Mouse (Mus musculus): ENCODE results near the gene Hfe.

- TF ChIP-seq CTCF (IDR thresholded peaks at IDR 0.05; ENCODE audit: insufficient read depth, low read depth, low read length) (no peak), POLR2A (IDR thresholded peaks at IDR 0.05; ENCODE audit: insufficient read depth, low read depth, low read length) (no peak)
Observed at GRCm38 (mm10) chr13:23700786-23701520, 9.7 kb downstream of the Hfe start.

All from olfactory bulb, adult 2 months (tissue).